Comparison of ENCODE assay signal across 9 mouse cellular contexts in genomic region chr6:113172568-113172967, GRCm38 (mm10). TPM values are rescaled to one million over a fixed set of nuclear protein-coding genes. Genes with fewer than 3 reads are reported as not detected.
A peak's percentile ranks its signal among the peaks of the same experiment; 100 is the strongest.
DNase-seq lines count a peak whose midpoint lies in the region; ATAC-seq and TF ChIP-seq lines count a peak whose summit lies in the region.
"Had no signal": no experiment of that assay in that cellular context is flagged by ENCODE, and none has a peak within 500 bp of the region (broad histone marks: within the 10 kb centered on the region; RNA-seq: fewer than 3 reads in every experiment).

No protein-coding gene starts in this region.

- no peak for TF ChIP-seq POLR2A in MEL (IDR thresholded peaks at IDR 0.05; ENCODE audit: control insufficient read depth in 1 of 2, insufficient read depth in 1 of 2, low read depth in 1 of 2, low read length in 2 of 2, poor library complexity in 1 of 2)

- no peaks in the 10 kb centered on the region for H3K27me3 ChIP-seq in MEL (ENCODE audit: control insufficient read depth in 1 of 2, insufficient read depth in 2 of 2, low read length in 2 of 2)
- H3K27me3 ChIP-seq in forebrain, postnatal 0 days (ENCODE audit: insufficient read depth, low read length): no peaks in the 10 kb centered on the region
- H3K27me3 ChIP-seq in stomach, postnatal 0 days (ENCODE audit: control insufficient read depth, insufficient read depth, low read length): no peaks in the 10 kb centered on the region

- no peak overlapping the region for H3K27ac ChIP-seq in MEL (ENCODE audit: control insufficient read depth, low read depth, low read length)
- no peak overlapping the region for H3K27ac ChIP-seq in forebrain, postnatal 0 days (ENCODE audit: low read depth, low read length)
- no peak overlapping the region for H3K27ac ChIP-seq in stomach, postnatal 0 days (replicated peaks)
- H3K27ac ChIP-seq: macrophage had no signal

- H3K4me1 ChIP-seq in MEL (ENCODE audit: control insufficient read depth in 1 of 2, insufficient read depth in 2 of 2, low read length in 2 of 2): 0 out of 4 replicates have a peak, but pooled peaks cover 0 to under 1% of the 10 kb centered on the region in 2 experiments
- H3K4me1 ChIP-seq in forebrain, postnatal 0 days (ENCODE audit: insufficient read depth): no peaks in the 10 kb centered on the region
- no peaks in the 10 kb centered on the region for H3K4me1 ChIP-seq in stomach, postnatal 0 days (replicated peaks; ENCODE audit: control insufficient read depth, insufficient read depth)

- H3K79me2 ChIP-seq in MEL (ENCODE audit: control insufficient read depth, insufficient read depth, low read length, poor library complexity): no peaks in the 10 kb centered on the region

- ATAC-seq in forebrain, postnatal 0 days: peak; percentile 37; the same call in 1 of the 2 replicates
- ATAC-seq in megakaryocyte, adult 5-6 weeks (ENCODE audit: poor library complexity, severe bottlenecking): peak; percentile 70
- no peak for ATAC-seq in stomach, postnatal 0 days (ENCODE audit: low FRiP score, low TSS enrichment)

- no peak overlapping the region for H3K4me2 ChIP-seq in forebrain, postnatal 0 days (ENCODE audit: low read depth)
- no peak overlapping the region for H3K4me2 ChIP-seq in stomach, postnatal 0 days (replicated peaks; ENCODE audit: low read depth)

- no peaks in the 10 kb centered on the region for H3K9me3 ChIP-seq in MEL (replicated peaks; ENCODE audit: insufficient read depth, low read length)
- no peaks in the 10 kb centered on the region for H3K9me3 ChIP-seq in forebrain, postnatal 0 days (ENCODE audit: low read length)
- H3K9me3 ChIP-seq in stomach, postnatal 0 days (ENCODE audit: control insufficient read depth, low read length): no peaks in the 10 kb centered on the region

- TF ChIP-seq RAD21 in MEL (IDR thresholded peaks at IDR 0.05; ENCODE audit: low read depth, low read length): peak; percentile 79

- no peak overlapping the region for H3K4me3 ChIP-seq in MEL (ENCODE audit: control insufficient read depth in 1 of 2, insufficient read depth in 1 of 2, low read depth in 2 of 2, low read length in 2 of 2)
- no peak overlapping the region for H3K4me3 ChIP-seq in forebrain, postnatal 0 days (ENCODE audit: low read depth, low read length)
- H3K4me3 ChIP-seq in stomach, postnatal 0 days (ENCODE audit: low read depth, low read length): no peak overlapping the region

- no peaks in the 10 kb centered on the region; a peak in 1 of 4 replicates for H3K36me3 ChIP-seq in MEL (ENCODE audit: control insufficient read depth in 1 of 2, insufficient read depth in 2 of 2, low read length in 2 of 2)
- H3K36me3 ChIP-seq in forebrain, postnatal 0 days (ENCODE audit: insufficient read depth): peaks cover 43% of the 10 kb centered on the region
- no peaks in the 10 kb centered on the region for H3K36me3 ChIP-seq in stomach, postnatal 0 days (ENCODE audit: control insufficient read depth, insufficient read depth, low read length)

- DNase-seq in layer of hippocampus, adult 11-12 months (ENCODE audit: low spot score): peak; percentile 71
- no peak for DNase-seq in layer of hippocampus, postnatal 36 days
- DNase-seq in MEL (ENCODE audit: low read depth, low spot score): peak; percentile 81
- peak; percentile 51 for DNase-seq in cerebellum, adult 11 months
- peak; percentile 51 for DNase-seq in forebrain, postnatal 0 days
- DNase-seq in kidney, postnatal 25 days: peak; percentile 58 to 79
- peak; percentile 59 for DNase-seq in stomach, postnatal 0 days (ENCODE audit: low spot score)

- TF ChIP-seq CTCF in MEL (IDR thresholded peaks at IDR 0.05 in 2 of 3, conservative IDR thresholded peaks at IDR 0.05 in 1 of 3; ENCODE audit: control insufficient read depth in 1 of 3, insufficient read depth in 1 of 3, low read depth in 2 of 3, low read length in 3 of 3, poor library complexity in 1 of 3, severe bottlenecking in 1 of 3): peak; percentile 70 to 96 (median 82)
- TF ChIP-seq CTCF in forebrain, postnatal 0 days (IDR thresholded peaks at IDR 0.05; ENCODE audit: low read depth): peak; percentile 74
- TF ChIP-seq CTCF in stomach, postnatal 0 days (IDR thresholded peaks at IDR 0.05; ENCODE audit: low read depth): peak; percentile 80

- 55% methylated on average over 1 of the region's 1 CpGs for whole genome bisulfite sequencing in forebrain, postnatal 0 days
- 76% methylated on average over 1 of the region's 1 CpGs for WGBS in stomach, postnatal 0 days

- no peak for TF ChIP-seq EP300 in MEL (IDR thresholded peaks at IDR 0.05; ENCODE audit: low read depth in 1 of 2, low read length in 2 of 2)
- no peak for TF ChIP-seq EP300 in stomach, postnatal 0 days (optimal IDR thresholded peaks at IDR 0.05)

- no peak overlapping the region for H3K9ac ChIP-seq in MEL (ENCODE audit: control insufficient read depth, low read depth, low read length, poor library complexity, severe bottlenecking)
- no peak overlapping the region for H3K9ac ChIP-seq in forebrain, postnatal 0 days
- no peak overlapping the region for H3K9ac ChIP-seq in stomach, postnatal 0 days (ENCODE audit: low read length)

TF ChIP-seq in MEL, 35 proteins besides CTCF, POLR2A, EP300 and RAD21:
- no peak for TF ChIP-seq KAT2A (conservative IDR thresholded peaks at IDR 0.05; ENCODE audit: low read depth, low read length)
- no peak for TF ChIP-seq POLR2AphosphoS5 (IDR thresholded peaks at IDR 0.05; ENCODE audit: borderline replicate concordance, low read depth, low read length)
- peak; percentile 77 for TF ChIP-seq SMC3 (IDR thresholded peaks at IDR 0.05; ENCODE audit: low read depth, low read length)
- TF ChIP-seq ZC3H11A (IDR thresholded peaks at IDR 0.05; ENCODE audit: low read depth, low read length): peak; percentile 76

RNA-seq across cellular contexts. Expression of gene Lhfpl4, which starts 22.6 kb away (rescaled TPM):
- 10 to 100 TPM; 75.6 to 78.2 TPM for total RNA-seq in layer of hippocampus, postnatal 36 days (2021)
- total RNA-seq in MEL (2012; rRNA removed): 0.19 and 0.49 TPM in 2 replicates
- polyA plus RNA-seq in MEL (2012; ENCODE audit: insufficient read depth in 1 of 2, insufficient read length in 2 of 2, low read depth in 1 of 2, low replicate concordance in 2 of 2, missing spikeins in 1 of 2): 1 to 10 TPM in 1 of 2 experiments, not detected in 1; 7.7 TPM
- total RNA-seq in forebrain, postnatal 0 days (2014; rRNA removed): 49.6 and 64.1 TPM in 2 replicates
- 26.7 and 53.5 TPM in 2 replicates for polyA plus RNA-seq in forebrain, postnatal 0 days (2015; fragmentation: Nextera tagmentation; extraction: Ambion mirVana)
- total RNA-seq in megakaryocyte, adult 5-6 weeks (2015): 0.18 TPM in 1 of 2 replicates, not detected in the other
- not detected in 2 replicates for total RNA-seq in megakaryocyte, adult 5-6 weeks (2017)
- polyA plus RNA-seq in stomach, postnatal 0 days (2015; fragmentation: Nextera tagmentation; extraction: Ambion mirVana): 0.84 and 0.93 TPM in 2 replicates
- polyA plus RNA-seq: macrophage had no signal

Comparison
In these comparisons a context has a peak if more than half of its experiments do, and no peak if none do; other contexts are left out.
1. DNase-seq: peak in layer of hippocampus, adult 11-12 months (single experiment), MEL (single experiment), cerebellum, adult 11 months (single experiment), forebrain, postnatal 0 days (single experiment), kidney, postnatal 25 days (2 of 2) and stomach, postnatal 0 days (single experiment); none in layer of hippocampus, postnatal 36 days (0 of 2).
2. RNA of gene Lhfpl4, which starts 22.6 kb away (total RNA-seq): 75.6 to 78.2 TPM in layer of hippocampus, postnatal 36 days and 49.6 to 64.1 TPM in forebrain, postnatal 0 days; 0.19 to 0.49 TPM in MEL and 0.18 TPM in megakaryocyte, adult 5-6 weeks; every median in the first group is over 10 times any median in the second.
3. Peak in every context shown above with its lines, with median percentiles within 50 percentile points of each other: CTCF ChIP-seq.